Mouse (Mus musculus) forebrain, embryonic 14.5 days (tissue): Measurements from ENCODE around the gene Tpp2. TPM values are rescaled to one million over a fixed set of nuclear protein-coding genes. Genes with fewer than 3 reads are reported as not detected.
"Not testable (repeated sequence)": the region's sequence is repeated elsewhere in the genome, so short reads cannot be mapped to it uniquely, and the experiment has no call there.

Experiments used
- ATAC-seq: fragments of 200-750 bp; cut with Nextera tagmentation; 2 replicates; pipeline ENCODE4 v1.8.0; 2017; ENCODE audit warnings: mild to moderate bottlenecking, moderate library complexity
- DNase-seq: peaks from one replicate; pipeline ENCODE4 v3.0.0-alpha.2; 2015; ENCODE audit warnings: low spot score
- H3K27ac ChIP-seq: fragments of 300-500 bp; sonication (generic); 2 replicates; pipeline ENCODE4 v1.5.1; 2014; ENCODE audit warnings: low read depth, mild to moderate bottlenecking, control low read depth, low read length, moderate library complexity
- H3K27me3 ChIP-seq: fragments of 300-500 bp; sonication (generic); replicated peaks from 2 replicates; pipeline ENCODE4 v1.6.1; 2014; ENCODE audit warnings: low read length, control low read depth, mixed read lengths; ENCODE audit not compliant: control insufficient read depth, insufficient read depth
- H3K36me3 ChIP-seq: fragments of 300-500 bp; sonication (generic); 2 replicates; pipeline ENCODE4 v1.6.1; 2014; ENCODE audit warnings: low read length, control low read depth; ENCODE audit not compliant: control insufficient read depth, insufficient read depth
- H3K4me1 ChIP-seq: fragments of 300-500 bp; sonication (generic); 2 replicates; pipeline ENCODE4 v1.6.1; 2014; ENCODE audit warnings: antibody characterized with exemption, low read length, control low read depth; ENCODE audit not compliant: control insufficient read depth, insufficient read depth
- H3K4me2 ChIP-seq: fragments of 300-500 bp; sonication (generic); 2 replicates; pipeline ENCODE4 v1.6.1; 2014; ENCODE audit warnings: mild to moderate bottlenecking, control low read depth, low read length
- H3K4me3 ChIP-seq: fragments of 300-500 bp; sonication (generic); 2 replicates; pipeline ENCODE4 v1.5.1; 2014; ENCODE audit warnings: low read depth, low read length, control low read depth
- H3K9ac ChIP-seq: fragments of 300-500 bp; sonication (generic); 2 replicates; pipeline ENCODE4 v1.6.1; 2014; ENCODE audit warnings: mild to moderate bottlenecking, low read length, control low read depth, moderate library complexity
- H3K9me3 ChIP-seq: fragments of 300-500 bp; sonication (generic); replicated peaks from 2 replicates; pipeline ENCODE4 v1.6.1; 2016; ENCODE audit warnings: low read length, control low read depth, mixed read lengths; ENCODE audit not compliant: control insufficient read depth
- WGBS: fragments of 180-500 bp; shearing (Covaris S2); extraction: QIAGEN DNeasy Blood & Tissue Kit; methylation state at CpG from one replicate; pipeline ENCODE4 v1.1.7; 2014; 5-methylcytosine and 5-hydroxymethylcytosine counted together
- polyA plus RNA-seq: library from polyadenylated mRNA; unstranded; fragments of >200 nt; fragmentation: Nextera tagmentation; extraction: Ambion mirVana; gene quantifications from 2 replicates; pipeline ENCODE4 v1.2.1, GENCODE M21; 2014

Gene Tpp2
- polyA plus RNA-seq: 45.1 and 53.3 TPM in 2 replicates

- under 1% methylated on average over 79 of the region's 81 CpGs for WGBS
- peak within 1 kb of the TSS; percentile 57 for H3K4me2 ChIP-seq
- peak within 1 kb of the TSS; percentile 96 for H3K9ac ChIP-seq
- peak within 1 kb of the TSS; percentile 83 for H3K4me3 ChIP-seq
- H3K27me3 ChIP-seq: no peaks in the 10 kb centered on the region
- peak within 1 kb of the TSS; percentile 90 for H3K27ac ChIP-seq
- peaks cover 8% of the 10 kb centered on the region for H3K4me1 ChIP-seq
- H3K9me3 ChIP-seq: no peaks in the 10 kb centered on the region
- ATAC-seq: peak; percentile 100
- H3K36me3 ChIP-seq: no peaks in the 10 kb centered on the region
- peak; percentile 99 for DNase-seq
These were observed at the start of gene Tpp2 for GRCm38 (mm10) chr1:43933488-43934415. Tpp2 (plus strand) TSS chr1:43933647.

DNA sequence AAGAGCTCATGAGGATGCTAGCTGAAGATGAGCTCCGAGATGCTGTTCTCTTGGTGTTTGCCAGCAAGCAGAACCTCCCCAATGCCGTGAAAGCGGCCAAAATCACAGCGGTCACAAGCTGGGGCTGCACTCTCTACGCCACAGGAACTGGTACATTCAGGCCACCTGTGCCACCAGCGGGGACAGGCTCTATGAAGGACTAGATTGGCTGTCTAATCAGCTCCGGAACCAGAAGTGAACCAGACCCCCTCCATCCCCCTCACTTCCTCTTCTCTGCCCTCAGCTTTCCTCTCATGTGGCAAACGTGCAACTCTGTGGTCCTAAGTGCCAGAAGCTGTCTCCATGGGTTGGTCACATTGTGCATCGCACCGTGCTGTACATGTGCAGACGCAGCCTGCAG is 45.1 kb upstream of the Tpp2 start:
- ATAC-seq, DNase-seq: not testable (repeated sequence)

DNA sequence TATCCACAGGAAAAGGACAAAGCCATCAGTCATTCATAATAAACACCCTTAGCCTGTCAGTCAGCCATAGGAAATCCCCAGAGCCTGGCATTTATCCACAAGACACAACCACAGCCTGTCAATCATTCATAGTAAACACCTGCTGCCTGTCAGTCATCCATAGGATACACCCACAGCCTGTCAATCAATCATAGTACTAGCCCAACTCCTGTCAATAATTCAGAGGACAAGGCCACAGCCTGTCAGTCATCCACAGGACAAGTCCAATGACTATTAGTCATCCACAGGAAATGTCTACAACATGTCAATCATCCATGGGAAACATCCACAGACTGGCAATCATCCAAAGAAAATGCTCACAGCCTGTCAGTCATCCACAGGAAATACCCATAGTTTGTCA is 37.7 kb upstream of the Tpp2 start:
- H3K27ac ChIP-seq: no peak overlapping the region
- no peak overlapping the region for H3K4me3 ChIP-seq
- H3K4me1 ChIP-seq: peaks cover 5% of the 10 kb centered on the region; the same call in 1 of the 2 replicates
- ATAC-seq (no peak), DNase-seq (no peak)
- no peak overlapping the region for H3K9ac ChIP-seq
- no peaks in the 10 kb centered on the region for H3K36me3 ChIP-seq
- no peaks in the 10 kb centered on the region for H3K9me3 ChIP-seq
- H3K27me3 ChIP-seq: no peaks in the 10 kb centered on the region
- no peak overlapping the region for H3K4me2 ChIP-seq

More for the DNA sequence above, 45.1 kb upstream of the Tpp2 start:
- not testable (repeated sequence) for H3K4me2 ChIP-seq, H3K27me3 ChIP-seq, H3K9ac ChIP-seq, H3K4me3 ChIP-seq, H3K27ac ChIP-seq, H3K4me1 ChIP-seq, H3K9me3 ChIP-seq, H3K36me3 ChIP-seq
- WGBS: 92% methylated on average over 11 of the region's 11 CpGs

- no peak for DNase-seq
- WGBS: 77% methylated on average over 2 of the region's 2 CpGs
- H3K4me1 ChIP-seq: peaks cover 5% of the 10 kb centered on the region; the same call in 1 of the 2 replicates
These were observed 36.3 kb upstream of the Tpp2 start for GRCm38 (mm10) chr1:43897131-43897530.

GRCm38 (mm10) chr1:43897987-43898386 is 35.5 kb upstream of the Tpp2 start:
- H3K27me3 ChIP-seq: no peaks in the 10 kb centered on the region
- H3K9ac ChIP-seq: no peak overlapping the region
- H3K4me1 ChIP-seq: peaks cover 5% of the 10 kb centered on the region; the same call in 1 of the 2 replicates
- no peak overlapping the region for H3K27ac ChIP-seq
- H3K9me3 ChIP-seq: no peaks in the 10 kb centered on the region
- no peaks in the 10 kb centered on the region for H3K36me3 ChIP-seq
- ATAC-seq: no peak
- no peak overlapping the region for H3K4me2 ChIP-seq
- H3K4me3 ChIP-seq: no peak overlapping the region
- DNase-seq: no peak
- WGBS: 89% methylated on average over 18 of the region's 18 CpGs

More at GRCm38 (mm10) chr1:43897131-43897530, 36.3 kb upstream of the Tpp2 start:
- Histone ChIP-seq H3K9ac (no peak overlapping the region), H3K27ac (no peak overlapping the region), H3K4me3 (no peak overlapping the region), H3K27me3 (no peaks in the 10 kb centered on the region), H3K4me2 (no peak overlapping the region), H3K36me3 (no peaks in the 10 kb centered on the region), H3K9me3 (no peaks in the 10 kb centered on the region)
- no peak for ATAC-seq

- WGBS: 14% methylated on average over 18 of the region's 18 CpGs
- Histone ChIP-seq H3K9me3 (no peaks in the 10 kb centered on the region), H3K4me1 (peaks cover 5% of the 10 kb centered on the region; the same call in 1 of the 2 replicates), H3K9ac (peak overlapping the region; percentile 54; the same call in 1 of the 2 replicates), H3K36me3 (no peaks in the 10 kb centered on the region), H3K27me3 (no peaks in the 10 kb centered on the region), H3K4me3 (peak overlapping the region; percentile 26), H3K4me2 (peak overlapping the region; percentile 56), H3K27ac (no peak overlapping the region)
- peak; percentile 91 for DNase-seq
- ATAC-seq: peak; percentile 90
These were observed 34.3 kb upstream of the Tpp2 start for GRCm38 (mm10) chr1:43898991-43899714.

GRCm38 (mm10) chr1:43902417-43902816 is 31.0 kb upstream of the Tpp2 start:
- H3K9me3 ChIP-seq: no peaks in the 10 kb centered on the region
- H3K4me1 ChIP-seq: peaks cover 5% of the 10 kb centered on the region; the same call in 1 of the 2 replicates
- no peaks in the 10 kb centered on the region for H3K27me3 ChIP-seq
- 91% methylated on average over 1 of the region's 1 CpGs for WGBS
- H3K9ac ChIP-seq: no peak overlapping the region
- no peak for ATAC-seq
- H3K4me2 ChIP-seq: no peak overlapping the region
- no peak overlapping the region for H3K4me3 ChIP-seq
- H3K27ac ChIP-seq: no peak overlapping the region
- H3K36me3 ChIP-seq: no peaks in the 10 kb centered on the region
- no peak for DNase-seq

- Histone ChIP-seq H3K27ac (no peak overlapping the region), H3K27me3 (no peaks in the 10 kb centered on the region), H3K9ac (no peak overlapping the region), H3K9me3 (no peaks in the 10 kb centered on the region), H3K4me3 (no peak overlapping the region), H3K4me1 (peaks cover 5% of the 10 kb centered on the region; the same call in 1 of the 2 replicates), H3K4me2 (no peak overlapping the region), H3K36me3 (no peaks in the 10 kb centered on the region)
- DNase-seq (peak; percentile 26), ATAC-seq (no peak; the same call in 1 of the 2 replicates)
- WGBS: 69% methylated on average over 4 of the region's 4 CpGs
These were observed 30.6 kb upstream of the Tpp2 start for GRCm38 (mm10) chr1:43902855-43903254.
